Mouse (Mus musculus) liver, adult 2 months (tissue): ENCODE data around the gene Phf1. TPM values are rescaled to one million over a fixed set of nuclear protein-coding genes. Genes with fewer than 3 reads are reported as not detected.

Source experiments
- DNase-seq: peaks from one replicate; pipeline ENCODE4 v3.0.0-alpha.2; 2011; ENCODE audit warnings: low read depth, low spot score; ENCODE audit errors: extremely low read depth
- H3K27ac ChIP-seq: fragments of 200-500 bp; replicated peaks from 2 replicates; pipeline ENCODE4 v1.5.1; 2012; ENCODE audit warnings: low read depth, mild to moderate bottlenecking, control low read depth, inconsistent platforms, low read length; ENCODE audit not compliant: insufficient read depth
- H3K27me3 ChIP-seq: fragments of 200-500 bp; 2 replicates; pipeline ENCODE4 v1.6.1; 2012; ENCODE audit warnings: mild to moderate bottlenecking, moderate library complexity, low read length, inconsistent platforms; ENCODE audit not compliant: control insufficient read depth, insufficient read depth
- H3K36me3 ChIP-seq: fragments of 200-500 bp; 2 replicates; pipeline ENCODE4 v1.6.1; 2012; ENCODE audit warnings: low read length, inconsistent platforms; ENCODE audit not compliant: control insufficient read depth, insufficient read depth
- H3K4me1 ChIP-seq: fragments of 200-500 bp; 2 replicates; pipeline ENCODE4 v1.6.1; 2011; ENCODE audit warnings: low read length; ENCODE audit not compliant: control insufficient read depth, insufficient read depth
- H3K4me3 ChIP-seq: fragments of 200-500 bp; 2 replicates; pipeline ENCODE4 v1.5.1; 2011; ENCODE audit warnings: low read depth, mild to moderate bottlenecking, control low read depth, low read length, moderate library complexity; ENCODE audit not compliant: insufficient read depth
- H3K79me2 ChIP-seq: fragments of 200-500 bp; 2 replicates; pipeline ENCODE4 v1.6.1; 2012; ENCODE audit warnings: inconsistent platforms, mild to moderate bottlenecking, low read length, moderate library complexity; ENCODE audit not compliant: control insufficient read depth, insufficient read depth
- H3K9ac ChIP-seq: fragments of 200-500 bp; 2 replicates; pipeline ENCODE4 v1.6.1; 2012; ENCODE audit warnings: low read depth, mild to moderate bottlenecking, control low read depth, inconsistent platforms, low read length
- CTCF ChIP-seq: fragments of 200-500 bp; IDR thresholded peaks from 2 replicates; pipeline ENCODE4 v1.5.1; 2011; ENCODE audit warnings: low read depth, low read length, control low read depth
- POLR2A ChIP-seq: fragments of 200-500 bp; IDR thresholded peaks from 2 replicates; pipeline ENCODE4 v1.6.1; 2011; ENCODE audit warnings: low read length, control low read depth; ENCODE audit not compliant: insufficient read depth; ENCODE audit errors: extremely low read depth
- WGBS: fragments of 180-500 bp; shearing (Covaris S2); methylation state at CpG from one replicate; pipeline ENCODE4 v1.1.7; 2018; 5-methylcytosine and 5-hydroxymethylcytosine counted together
- polyA plus RNA-seq: library from polyadenylated mRNA; depleted of rRNA; stranded (reverse); fragments of >200 nt; gene quantifications from 2 replicates; pipeline ENCODE4 v1.2.3, GENCODE M21; 2012; rRNA removed
- total RNA-seq: library from RNA; depleted of rRNA; stranded (reverse); fragments of >200 nt; gene quantifications from 2 replicates; pipeline ENCODE4 v1.2.3, GENCODE M21; 2014; rRNA removed

The Phf1 gene
- 4.2 and 5.6 TPM in 2 replicates for total RNA-seq
- polyA plus RNA-seq, result 22.0 and 35.0 TPM in 2 replicates

DNA sequence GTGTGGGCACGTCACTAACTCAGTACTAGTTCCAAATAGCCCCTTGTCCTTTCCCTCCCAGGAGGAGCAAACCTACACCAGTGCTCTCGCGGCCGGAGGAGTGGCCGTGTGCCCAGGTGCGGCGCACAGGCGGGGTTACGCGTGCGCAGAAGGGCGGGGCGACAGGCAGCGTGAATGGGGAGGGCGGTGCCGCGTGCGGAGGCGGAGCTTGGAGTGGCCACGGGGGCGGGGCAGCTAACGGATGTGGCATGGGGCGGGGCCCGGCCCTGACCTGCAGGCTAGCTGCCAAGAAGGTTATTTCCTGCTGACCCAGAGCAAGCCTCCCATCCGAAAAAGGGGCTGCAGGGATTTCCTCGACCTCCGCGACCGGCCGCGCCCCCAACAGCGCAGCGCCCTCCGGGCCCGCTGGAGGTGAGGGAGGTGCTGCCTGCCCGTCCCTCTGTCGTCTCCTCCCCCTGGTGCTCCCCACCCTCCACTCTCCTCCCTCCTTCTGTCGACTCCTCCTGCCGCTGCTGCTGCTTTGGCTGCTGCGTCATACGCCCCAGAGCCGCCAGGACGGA is at the start of gene Phf1:
Gene Phf1, plus strand, starts transcription at position 214 of the 560 bp plus-strand sequence.
- Histone ChIP-seq H3K79me2 (peaks cover 9% of the 10 kb centered on the region), H3K27me3 (no peaks in the 10 kb centered on the region), H3K4me1 (peaks cover 8% of the 10 kb centered on the region), H3K27ac (peak within 1 kb of the TSS; percentile 84), H3K36me3 (no peaks in the 10 kb centered on the region), H3K4me3 (peak within 1 kb of the TSS; percentile 82), H3K9ac (peak within 1 kb of the TSS; percentile 91)
- TF ChIP-seq POLR2A, result peak; percentile 83
- TF ChIP-seq CTCF, result no peak
- WGBS, result under 1% methylated on average over 41 of the region's 43 CpGs
- peak; percentile 79 for DNase-seq

DNA sequence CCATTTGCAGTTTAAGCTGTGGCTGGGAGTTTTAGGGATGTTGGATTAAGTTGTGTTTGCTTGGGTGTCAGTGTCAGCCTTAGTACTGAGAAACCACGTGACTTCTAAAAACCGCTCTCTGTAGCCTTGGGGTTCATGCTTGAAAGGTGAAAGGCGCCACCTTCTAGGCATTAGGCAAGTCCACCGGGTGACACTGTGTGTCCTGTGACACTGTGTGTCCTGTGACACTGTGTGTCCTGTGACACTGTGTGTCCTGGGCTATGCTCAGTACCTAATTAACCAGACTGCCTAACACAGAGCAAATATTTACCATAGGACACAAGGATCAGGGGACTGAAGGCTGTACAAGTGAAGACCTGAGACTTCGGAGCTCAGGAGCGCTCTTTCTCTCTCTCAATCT is 49.3 kb upstream of the Phf1 start:
- 45% methylated on average over 6 of the region's 6 CpGs for WGBS
- no peak for TF ChIP-seq CTCF
- TF ChIP-seq POLR2A, result no peak
- no peaks in the 10 kb centered on the region for H3K27me3 ChIP-seq

DNA sequence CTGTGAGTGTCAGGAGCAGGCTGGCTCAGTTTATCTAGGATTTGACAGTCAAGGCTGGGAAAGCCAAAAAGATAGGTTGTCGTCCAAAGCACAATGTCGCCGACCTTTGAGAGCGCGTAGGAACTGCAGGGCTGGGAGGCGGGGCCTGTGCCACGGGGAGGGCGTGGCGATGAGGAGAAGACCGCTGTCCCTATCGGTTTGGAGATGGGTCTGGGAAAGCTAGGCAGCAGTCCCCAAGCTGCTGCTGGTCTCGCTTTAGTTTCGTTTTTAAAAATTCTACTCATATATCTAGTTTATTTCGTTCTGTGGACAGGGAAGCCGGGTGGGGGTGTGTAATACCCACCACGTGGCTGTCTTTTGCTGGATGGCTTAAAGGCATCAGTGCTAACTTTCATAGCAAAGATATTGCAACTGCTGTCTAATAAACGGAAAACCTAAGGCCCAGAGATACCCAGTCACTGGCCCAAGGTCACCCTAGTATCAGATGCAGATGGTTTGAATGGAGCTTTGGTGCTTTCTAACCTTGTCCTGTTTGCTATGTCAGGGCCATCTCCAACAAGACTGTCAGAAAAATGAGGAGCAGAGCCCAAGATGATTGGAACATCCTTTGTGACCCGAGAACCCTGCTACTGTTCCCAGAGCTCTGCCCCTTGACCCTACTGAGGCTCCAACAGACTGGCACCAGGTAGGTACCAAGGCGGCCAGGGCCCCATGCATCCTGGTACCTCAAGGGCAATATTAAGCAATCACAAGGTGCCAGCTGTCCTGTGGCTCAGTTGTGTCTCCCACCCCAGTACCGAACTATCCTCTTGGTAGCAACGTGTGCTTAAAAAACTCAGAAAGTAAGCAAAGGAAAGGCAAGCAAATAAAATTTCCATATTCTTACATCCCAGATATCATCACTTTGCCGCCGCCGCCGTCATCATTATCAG is 47.6 kb upstream of the Phf1 start:
- H3K27ac ChIP-seq, result no peak overlapping the region
- DNase-seq, result peak; percentile 86

More for the DNA sequence above, 49.3 kb upstream of the Phf1 start:
- Histone ChIP-seq H3K9ac (no peak overlapping the region), H3K27ac (no peak overlapping the region), H3K79me2 (no peaks in the 10 kb centered on the region), H3K36me3 (no peaks in the 10 kb centered on the region), H3K4me3 (no peak overlapping the region), H3K4me1 (peaks cover 6% of the 10 kb centered on the region)
- DNase-seq, result peak; percentile 31

DNA sequence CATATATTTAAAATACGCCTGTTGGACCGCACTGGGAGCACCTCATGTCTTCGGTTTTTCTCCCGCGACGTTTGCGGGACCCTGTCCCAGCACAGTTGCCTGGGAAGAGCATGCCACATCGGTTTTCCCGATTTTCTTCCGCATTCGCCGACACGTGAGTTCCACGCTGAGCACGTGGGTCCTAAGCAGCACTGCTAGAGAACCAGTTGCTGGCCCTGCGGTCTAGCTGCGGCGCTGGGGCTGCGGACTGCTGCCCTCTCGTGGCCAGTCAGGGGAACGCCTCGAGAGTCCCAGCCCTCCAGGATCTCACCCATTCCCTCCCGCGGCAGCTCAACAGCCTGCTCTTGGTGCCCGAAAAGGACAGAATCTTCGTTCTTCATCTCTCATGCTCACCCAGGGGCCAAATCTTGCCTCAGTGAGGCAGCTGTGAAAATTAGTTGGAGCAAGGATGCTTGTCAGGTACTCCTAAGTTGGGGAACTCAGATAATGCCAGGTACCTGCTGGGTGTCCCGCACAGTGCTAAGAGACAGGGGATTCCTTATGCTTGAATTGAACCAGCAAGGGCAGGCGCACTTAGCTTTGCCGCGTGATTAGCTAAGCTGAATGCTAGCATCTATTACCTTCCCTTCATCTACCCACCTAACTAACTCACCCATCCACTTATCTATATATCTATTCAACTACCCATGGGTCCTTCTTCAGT is 46.7 kb upstream of the Phf1 start:
- Histone ChIP-seq H3K27me3 (no peaks in the 10 kb centered on the region), H3K27ac (no peak overlapping the region), H3K4me1 (peaks cover 6% of the 10 kb centered on the region), H3K36me3 (no peaks in the 10 kb centered on the region), H3K9ac (no peak overlapping the region), H3K4me3 (peak overlapping the region; percentile 3), H3K79me2 (no peaks in the 10 kb centered on the region)
- DNase-seq, result peak; percentile 77
- peak; percentile 98 for TF ChIP-seq CTCF
- TF ChIP-seq POLR2A, result no peak
- 10% methylated on average over 30 of the region's 30 CpGs for WGBS

More for the DNA sequence above, 47.6 kb upstream of the Phf1 start:
- H3K4me3 ChIP-seq, result peak overlapping the region; percentile 7; the same call in 1 of the 2 replicates
- H3K36me3 ChIP-seq, result no peaks in the 10 kb centered on the region
- no peaks in the 10 kb centered on the region for H3K27me3 ChIP-seq
- peaks cover 6% of the 10 kb centered on the region for H3K4me1 ChIP-seq
- no peaks in the 10 kb centered on the region for H3K79me2 ChIP-seq
- WGBS, result 17% methylated on average over 25 of the region's 25 CpGs
- H3K9ac ChIP-seq, result no peak overlapping the region
- TF ChIP-seq POLR2A (no peak), CTCF (peak; percentile 69)

DNA sequence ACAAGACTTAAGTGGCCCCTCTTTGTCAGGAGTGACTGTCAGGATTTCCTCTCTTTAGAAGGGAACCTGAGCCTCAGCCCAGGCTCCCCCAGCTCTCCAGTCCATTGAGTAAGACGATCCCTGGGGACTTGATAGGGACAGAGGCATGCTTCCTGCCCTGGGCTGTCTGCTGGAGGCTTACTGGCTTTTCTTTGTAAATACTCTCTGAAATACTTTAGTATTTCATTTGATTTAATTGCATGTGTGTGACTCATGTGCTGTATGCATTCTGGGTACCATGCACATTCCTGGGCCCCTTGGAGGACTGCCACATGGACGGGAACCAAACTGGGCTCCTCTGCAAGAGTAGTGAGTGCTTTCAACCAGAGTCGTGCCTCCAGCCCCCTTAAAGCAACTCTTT is 44.9 kb upstream of the Phf1 start:
- H3K27ac ChIP-seq, result no peak overlapping the region
- 47% methylated on average over 3 of the region's 3 CpGs for WGBS
- H3K4me3 ChIP-seq, result no peak overlapping the region
- no peak overlapping the region for H3K9ac ChIP-seq
- H3K79me2 ChIP-seq, result no peaks in the 10 kb centered on the region
- TF ChIP-seq POLR2A (no peak), CTCF (no peak)
- no peaks in the 10 kb centered on the region for H3K27me3 ChIP-seq
- H3K4me1 ChIP-seq, result peaks cover 11% of the 10 kb centered on the region
- H3K36me3 ChIP-seq, result no peaks in the 10 kb centered on the region
- DNase-seq, result no peak
